Mouse (Mus musculus) embryonic facial prominence, embryonic 14.5 days (tissue): ENCODE data around the gene Sh3bp1. TPM values are rescaled to one million over a fixed set of nuclear protein-coding genes. Genes with fewer than 3 reads are reported as not detected.

Source experiments
- ATAC-seq: fragments of 200-750 bp; cut with Nextera tagmentation; 2 replicates; pipeline ENCODE4 v1.8.0; 2017; ENCODE audit warnings: low read depth, moderate number of reproducible peaks, moderate TSS enrichment
- DNase-seq: peaks from one replicate; pipeline ENCODE4 v3.0.0-alpha.2; 2015; ENCODE audit warnings: low spot score
- H3K27ac ChIP-seq: fragments of 300-500 bp; sonication (generic); replicated peaks from 2 replicates; pipeline ENCODE4 v1.5.1; 2014; ENCODE audit warnings: low read depth, mild to moderate bottlenecking, low read length, moderate library complexity
- H3K27me3 ChIP-seq: fragments of 300-500 bp; sonication (generic); replicated peaks from 2 replicates; pipeline ENCODE4 v1.6.1; 2014; ENCODE audit warnings: low read length; ENCODE audit not compliant: control insufficient read depth, insufficient read depth
- H3K36me3 ChIP-seq: fragments of 300-500 bp; sonication (generic); 2 replicates; pipeline ENCODE4 v1.6.1; 2014; ENCODE audit warnings: low read length, mixed read lengths; ENCODE audit not compliant: control insufficient read depth, insufficient read depth
- H3K4me1 ChIP-seq: fragments of 300-500 bp; sonication (generic); 2 replicates; pipeline ENCODE4 v1.6.1; 2014; ENCODE audit warnings: antibody characterized with exemption, low read length; ENCODE audit not compliant: control insufficient read depth, insufficient read depth
- H3K4me2 ChIP-seq: fragments of 300-500 bp; sonication (generic); 2 replicates; pipeline ENCODE4 v1.6.1; 2014; ENCODE audit warnings: low read depth, mild to moderate bottlenecking, low read length, moderate library complexity, mixed read lengths
- H3K4me3 ChIP-seq: fragments of 300-500 bp; sonication (generic); 2 replicates; pipeline ENCODE4 v1.5.1; 2014; ENCODE audit warnings: low read depth, mild to moderate bottlenecking, low read length
- H3K9ac ChIP-seq: fragments of 300-500 bp; sonication (generic); 2 replicates; pipeline ENCODE4 v1.6.1; 2014; ENCODE audit warnings: low read depth, mild to moderate bottlenecking, low read length, moderate library complexity, mixed read lengths
- H3K9me3 ChIP-seq: fragments of 300-500 bp; sonication (generic); 2 replicates; pipeline ENCODE4 v1.6.1; 2016; ENCODE audit warnings: low read length; ENCODE audit not compliant: control insufficient read depth
- WGBS: fragments of 180-500 bp; shearing (Covaris S2); extraction: QIAGEN DNeasy Blood & Tissue Kit; methylation state at CpG from one replicate; pipeline ENCODE4 v1.1.7; 2014; 5-methylcytosine and 5-hydroxymethylcytosine counted together
- microRNA-seq: library from miRNA; unstranded; fragments of <30 nt; microRNA quantifications from one replicate; pipeline ENCODE4, GENCODE M21; 2016; ENCODE audit warnings: borderline number of aligned reads
- polyA plus RNA-seq: library from polyadenylated mRNA; unstranded; fragments of >200 nt; fragmentation: Nextera tagmentation; extraction: Ambion mirVana; gene quantifications from 2 replicates; pipeline ENCODE4 v1.2.1, GENCODE M21; 2014

The Sh3bp1 gene
- polyA plus RNA-seq, 1 experiment from 2014 or later = 40.8 TPM

- WGBS = 74% methylated on average over 4 of the region's 4 CpGs
- H3K4me3 ChIP-seq = no peak overlapping the region
- no peak overlapping the region for H3K4me2 ChIP-seq
- H3K36me3 ChIP-seq = peaks cover 12% of the 10 kb centered on the region; the same call in 1 of the 2 replicates
- no peak for ATAC-seq
- 0 out of 2 replicates have a peak overlapping the region, but pooled peaks have one; percentile 49 for H3K27ac ChIP-seq
- H3K4me1 ChIP-seq = peaks cover 4% of the 10 kb centered on the region; the same call in 1 of the 2 replicates
- no peaks in the 10 kb centered on the region for H3K27me3 ChIP-seq
- DNase-seq = no peak
- H3K9me3 ChIP-seq = no peaks in the 10 kb centered on the region
- no peak overlapping the region for H3K9ac ChIP-seq
Measured at GRCm38 (mm10) chr15:78956351-78956750, 56.8 kb downstream of the Sh3bp1 start.

DNA sequence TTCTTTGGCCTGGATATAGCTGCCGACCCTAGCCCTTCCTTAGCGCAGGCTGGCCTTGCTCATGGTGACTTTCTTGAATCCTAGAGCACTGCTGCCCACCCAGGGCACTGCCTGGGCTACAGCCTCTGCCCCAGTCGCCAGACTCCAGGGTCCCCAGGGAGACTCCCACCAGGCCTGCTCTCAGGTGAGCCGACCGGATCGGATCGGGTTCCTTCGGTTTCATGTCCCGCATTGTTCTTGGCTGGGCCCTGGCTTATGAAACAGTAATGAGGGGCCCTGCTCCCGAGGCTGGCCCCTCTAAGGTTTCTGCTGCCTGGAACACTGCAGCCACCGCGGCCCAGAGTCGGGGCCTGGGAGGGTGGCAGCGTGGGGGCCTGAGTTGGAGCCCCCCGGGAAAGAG lies 57.5 kb downstream of the Sh3bp1 start:
- 55% methylated on average over 13 of the region's 15 CpGs for WGBS
- Histone ChIP-seq H3K4me2 (no peak overlapping the region; the same call in 1 of the 2 replicates), H3K4me1 (peaks cover 4% of the 10 kb centered on the region; the same call in 1 of the 2 replicates), H3K9ac (peak overlapping the region; percentile 9; the same call in 1 of the 2 replicates), H3K36me3 (peaks cover 12% of the 10 kb centered on the region; the same call in 1 of the 2 replicates), H3K4me3 (no peak overlapping the region), H3K27me3 (no peaks in the 10 kb centered on the region), H3K9me3 (no peaks in the 10 kb centered on the region), H3K27ac (peak overlapping the region; percentile 49)
- ATAC-seq (peak; percentile 73; the same call in 1 of the 2 replicates), DNase-seq (peak; percentile 40)

- Histone ChIP-seq H3K4me3 (no peak overlapping the region), H3K27ac (no peak overlapping the region), H3K4me1 (peaks cover 4% of the 10 kb centered on the region; the same call in 1 of the 2 replicates), H3K27me3 (no peaks in the 10 kb centered on the region), H3K9ac (no peak overlapping the region), H3K9me3 (no peaks in the 10 kb centered on the region), H3K36me3 (peaks cover 12% of the 10 kb centered on the region; the same call in 1 of the 2 replicates), H3K4me2 (no peak overlapping the region)
- no peak for ATAC-seq
- DNase-seq = no peak
- 89% methylated on average over 11 of the region's 11 CpGs for WGBS
Measured at GRCm38 (mm10) chr15:78959537-78959936, 60.0 kb downstream of the Sh3bp1 start.

GRCm38 (mm10) chr15:78960088-78960487 lies 60.5 kb downstream of the Sh3bp1 start:
- H3K4me1 ChIP-seq = peaks cover 4% of the 10 kb centered on the region; the same call in 1 of the 2 replicates
- 68% methylated on average over 4 of the region's 4 CpGs for WGBS
- no peak overlapping the region for H3K27ac ChIP-seq
- no peak for DNase-seq
- H3K9ac ChIP-seq = no peak overlapping the region
- no peak overlapping the region for H3K4me3 ChIP-seq
- peaks cover 12% of the 10 kb centered on the region; the same call in 1 of the 2 replicates for H3K36me3 ChIP-seq
- H3K9me3 ChIP-seq = no peaks in the 10 kb centered on the region
- no peaks in the 10 kb centered on the region for H3K27me3 ChIP-seq
- H3K4me2 ChIP-seq = no peak overlapping the region
- ATAC-seq = no peak

Small RNA genes within 50 kb of the gene (microRNA-seq; reads per million reads assigned to microRNA genes)
- gene Mir6955 = not detected

Other genes with a start within 250 kb of the Sh3bp1 start
- 0.18 and 0.28 TPM in 2 replicates for gene Elfn2, start 181.0 kb upstream of the Sh3bp1 start, polyA plus RNA-seq
- 13.6 and 13.7 TPM in 2 replicates for gene Mfng, start 126.3 kb upstream of the Sh3bp1 start, polyA plus RNA-seq
- 6.1 and 6.3 TPM in 2 replicates for gene Card10, start 96.7 kb upstream of the Sh3bp1 start, polyA plus RNA-seq
- gene Cdc42ep1, start 57.1 kb upstream of the Sh3bp1 start, polyA plus RNA-seq = 30.8 and 36.1 TPM in 2 replicates
- gene Lgals2, start 44.2 kb upstream of the Sh3bp1 start, polyA plus RNA-seq = 0.89 and 1.4 TPM in 2 replicates
- gene Gga1, start 22.6 kb upstream of the Sh3bp1 start, polyA plus RNA-seq = 42.5 and 46.9 TPM in 2 replicates
- 0.58 and 0.98 TPM in 2 replicates for gene Gm49510, start 101 bp upstream of the Sh3bp1 start, polyA plus RNA-seq
- gene Pdxp, start 14.2 kb downstream of the Sh3bp1 start, polyA plus RNA-seq = 19.6 and 21.0 TPM in 2 replicates
- 2,628 and 2,877 TPM in 2 replicates for gene Lgals1, start 27.0 kb downstream of the Sh3bp1 start, polyA plus RNA-seq
- gene Nol12, start 35.2 kb downstream of the Sh3bp1 start, polyA plus RNA-seq = 51.1 and 54.3 TPM in 2 replicates
- 46.2 and 47.4 TPM in 2 replicates for gene Triobp, start 48.0 kb downstream of the Sh3bp1 start, polyA plus RNA-seq
- gene H1f0, start 128.7 kb downstream of the Sh3bp1 start, polyA plus RNA-seq = 168 and 202 TPM in 2 replicates
- not detected in 2 replicates for gene Galr3, start 142.1 kb downstream of the Sh3bp1 start, polyA plus RNA-seq
- 42.6 and 43.6 TPM in 2 replicates for gene Ankrd54, start 163.1 kb downstream of the Sh3bp1 start, polyA plus RNA-seq
- 197 and 220 TPM in 2 replicates for gene Eif3l, start 175.4 kb downstream of the Sh3bp1 start, polyA plus RNA-seq
- 10.5 and 10.8 TPM in 2 replicates for gene Micall1, start 209.1 kb downstream of the Sh3bp1 start, polyA plus RNA-seq
- 305 TPM in 2 replicates for gene Polr2f, start 241.2 kb downstream of the Sh3bp1 start, polyA plus RNA-seq
- gene 1700088E04Rik, start 241.5 kb downstream of the Sh3bp1 start, polyA plus RNA-seq = 8.5 and 12.2 TPM in 2 replicates